Mouse (Mus musculus) C2C12 (cell line): Measurements from ENCODE around the gene Gfra4.

Experiments
- CTCF ChIP-seq: IDR thresholded peaks from one replicate; pipeline ENCODE4 v1.5.1; 2011; ENCODE audit not compliant: control insufficient read depth, insufficient read depth, insufficient read length
- MAX ChIP-seq: IDR thresholded peaks from one replicate; pipeline ENCODE4 v1.6.1; 2011; ENCODE audit warnings: mild to moderate bottlenecking, control low read depth
- MYOD1 ChIP-seq: IDR thresholded peaks from one replicate; pipeline ENCODE4 v1.6.1; 2011; ENCODE audit warnings: low read depth; ENCODE audit not compliant: control insufficient read depth, insufficient read length
- USF1 ChIP-seq: IDR thresholded peaks from one replicate; pipeline ENCODE4 v1.6.1; 2011; ENCODE audit warnings: low read depth, mild to moderate bottlenecking, control low read depth, moderate library complexity

- TF ChIP-seq CTCF (no peak), MAX (no peak), USF1 (no peak), MYOD1 (no peak)
Observed at GRCm38 (mm10) chr2:131066342-131066741, 23.5 kb upstream of the Gfra4 start.
